Comparison of ENCODE assay signal across 8 mouse cellular contexts in the genomic region with DNA sequence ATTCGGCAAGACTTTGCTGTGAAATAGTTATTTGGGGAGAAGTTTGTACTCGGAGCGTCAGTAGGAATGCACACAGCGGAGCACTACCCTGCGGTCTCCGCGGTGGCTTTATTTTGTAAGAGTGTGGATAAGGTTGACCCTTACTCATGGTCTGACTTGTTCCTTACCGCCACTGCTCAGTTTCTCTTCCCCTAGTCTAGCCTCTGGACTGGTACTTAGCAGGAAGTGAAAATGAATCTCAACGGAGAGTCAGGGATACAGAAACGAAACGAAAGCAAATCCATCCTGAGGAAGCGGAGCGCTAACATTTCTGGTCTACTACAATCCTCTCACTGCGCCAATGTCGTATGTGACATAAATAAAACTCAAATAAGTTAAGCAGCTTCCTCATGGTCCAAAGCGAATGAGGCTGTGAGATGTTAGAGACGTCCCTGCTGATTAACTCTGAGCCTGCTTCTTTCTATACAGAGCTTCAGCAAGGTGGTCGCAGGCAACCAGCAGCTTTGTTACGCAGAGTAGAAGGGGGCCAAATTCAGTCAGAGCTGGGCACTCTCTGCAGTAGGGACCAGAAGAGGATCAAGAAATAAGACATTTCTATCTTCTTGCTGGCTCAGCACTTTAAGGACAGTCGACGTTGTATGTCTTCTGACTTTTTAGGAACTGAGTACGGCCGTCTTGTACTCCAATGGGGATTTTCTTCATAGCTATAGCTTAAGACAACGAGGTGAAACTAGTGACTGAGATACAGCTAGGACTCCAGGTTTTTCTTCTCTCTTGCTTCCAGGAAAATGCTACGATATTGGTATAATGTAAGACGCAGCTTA. TPM values are rescaled to one million over a fixed set of nuclear protein-coding genes. Genes with fewer than 3 reads are reported as not detected.
DNase-seq lines count a peak whose midpoint lies in the region; ATAC-seq and TF ChIP-seq lines count a peak whose summit lies in the region.

No protein-coding gene starts in this region.

- no peak overlapping the region; the same call in 1 of the 2 replicates for H3K4me2 ChIP-seq in limb, embryonic 14.5 days (replicated peaks; ENCODE audit: low read depth, low read length, severe bottlenecking)

- WGBS in limb, embryonic 14.5 days: 68% methylated on average over 26 of the region's 26 CpGs

- H3K36me3 ChIP-seq in limb, embryonic 14.5 days (ENCODE audit: control insufficient read depth, insufficient read depth, low read length): no peaks in the 10 kb centered on the region

- H3K9ac ChIP-seq in limb, embryonic 14.5 days (ENCODE audit: low read depth, low read length, severe bottlenecking): no peak overlapping the region

- no peaks in the 10 kb centered on the region for H3K9me3 ChIP-seq in limb, embryonic 14.5 days (ENCODE audit: control insufficient read depth, low read length)

- intact Hi-C loops in left cerebral cortex, postnatal 10 days (cut with DNase I): no loop called here

- no peaks in the 10 kb centered on the region; the same call in 1 of the 2 replicates for H3K27me3 ChIP-seq in limb, embryonic 14.5 days (ENCODE audit: control insufficient read depth, insufficient read depth, low read length)

- TF ChIP-seq POLR2A in embryonic fibroblast, embryonic 13.5 days (IDR thresholded peaks at IDR 0.05; ENCODE audit: low read depth, low read length): no peak
- no peak for TF ChIP-seq POLR2A in limb, embryonic 14.5 days (IDR thresholded peaks at IDR 0.05; ENCODE audit: borderline replicate concordance, extremely low read depth, insufficient read depth, insufficient read length)

- H3K4me1 ChIP-seq in embryonic fibroblast, embryonic 13.5 days (ENCODE audit: control insufficient read depth, insufficient read depth, low read length): no peaks in the 10 kb centered on the region
- no peaks in the 10 kb centered on the region for H3K4me1 ChIP-seq in limb, embryonic 14.5 days (ENCODE audit: control insufficient read depth, insufficient read depth, low read length)

- H3K27ac ChIP-seq in embryonic fibroblast, embryonic 13.5 days (ENCODE audit: insufficient read depth, low read length): no peak overlapping the region
- no peak overlapping the region for H3K27ac ChIP-seq in limb, embryonic 14.5 days (replicated peaks; ENCODE audit: low read depth, low read length)

- ATAC-seq in limb, embryonic 14.5 days (ENCODE audit: low FRiP score, low read depth): no peak

- DNase-seq in lung, adult 18-20 months: peak; percentile 34 to 36
- no peak for DNase-seq in lung, postnatal 10 days
- DNase-seq in limb, embryonic 14.5 days (ENCODE audit: low spot score): no peak
- DNase-seq in skeletal muscle tissue, adult 2 months (ENCODE audit: low read depth, low spot score): peak; percentile 22
- no peak for DNase-seq in adrenal gland, postnatal 10 days
- no peak for DNase-seq in left cerebral cortex, postnatal 10 days (ENCODE audit: extremely low spot score in 1 of 2, low spot score in 2 of 2)
- DNase-seq in embryo, embryonic 10.5 days (ENCODE audit: low spot score): no peak

- H3K4me3 ChIP-seq in embryonic fibroblast, embryonic 13.5 days (ENCODE audit: insufficient read depth, low read length): peak overlapping the region; percentile 25
- peak overlapping the region; percentile 16 for H3K4me3 ChIP-seq in limb, embryonic 14.5 days (replicated peaks; ENCODE audit: low read length)

- no peak for TF ChIP-seq CTCF in embryonic fibroblast, embryonic 13.5 days (IDR thresholded peaks at IDR 0.05; ENCODE audit: borderline replicate concordance, insufficient read depth, low read length)

RNA-seq across cellular contexts. Expression of gene Fcgr1, which starts 7.1 kb away (rescaled TPM):
- 0.61 TPM in 1 of 2 replicates, not detected in the other for polyA plus RNA-seq in embryonic fibroblast, embryonic 13.5 days (2011; ENCODE audit: insufficient read length, low read depth, missing spikeins)
- polyA plus RNA-seq in limb, embryonic 14.5 days (2012; rRNA removed): 2.8 and 3.1 TPM in 2 replicates
- polyA plus RNA-seq in limb, embryonic 14.5 days (2014; fragmentation: Nextera tagmentation; extraction: Ambion mirVana): 3.3 and 3.9 TPM in 2 replicates
- under 1 TPM; 0.84 to 0.88 TPM for total RNA-seq in adrenal gland, postnatal 10 days (2021)
- 1 to 10 TPM; 1.9 to 3.4 TPM for total RNA-seq in left cerebral cortex, postnatal 10 days (2021)

RNA-seq across cellular contexts. Expression of gene Hist2h2bb, which starts 31.4 kb away (rescaled TPM):
- 11.0 and 16.1 TPM in 2 replicates for polyA plus RNA-seq in embryonic fibroblast, embryonic 13.5 days (2011; ENCODE audit: insufficient read length, low read depth, missing spikeins)
- polyA plus RNA-seq in limb, embryonic 14.5 days (2012; rRNA removed): 14.3 and 15.4 TPM in 2 replicates
- polyA plus RNA-seq in limb, embryonic 14.5 days (2014; fragmentation: Nextera tagmentation; extraction: Ambion mirVana): 15.5 and 16.1 TPM in 2 replicates
- total RNA-seq in adrenal gland, postnatal 10 days (2021): 100 to 1,000 TPM; 491 to 635 TPM
- total RNA-seq in left cerebral cortex, postnatal 10 days (2021): 100 to 1,000 TPM; 161 to 194 TPM

RNA-seq across cellular contexts. Expression of gene Hist2h3b, which starts 32.5 kb away (rescaled TPM):
- polyA plus RNA-seq in embryonic fibroblast, embryonic 13.5 days (2011; ENCODE audit: insufficient read length, low read depth, missing spikeins): 2.6 and 7.5 TPM in 2 replicates
- polyA plus RNA-seq in limb, embryonic 14.5 days (2012; rRNA removed): 85.3 and 112 TPM in 2 replicates
- polyA plus RNA-seq in limb, embryonic 14.5 days (2014; fragmentation: Nextera tagmentation; extraction: Ambion mirVana): 63.1 and 72.3 TPM in 2 replicates
- 100 to 1,000 TPM; 500 to 681 TPM for total RNA-seq in adrenal gland, postnatal 10 days (2021)
- 100 to 1,000 TPM; 116 to 121 TPM for total RNA-seq in left cerebral cortex, postnatal 10 days (2021)

RNA-seq across cellular contexts. Expression of gene Hist2h4, which starts 37.8 kb away (rescaled TPM):
- 2.5 and 3.7 TPM in 2 replicates for polyA plus RNA-seq in embryonic fibroblast, embryonic 13.5 days (2011; ENCODE audit: insufficient read length, low read depth, missing spikeins)
- polyA plus RNA-seq in limb, embryonic 14.5 days (2012; rRNA removed): 5.9 and 6.4 TPM in 2 replicates
- polyA plus RNA-seq in limb, embryonic 14.5 days (2014; fragmentation: Nextera tagmentation; extraction: Ambion mirVana): 8.5 and 11.1 TPM in 2 replicates
- 10 to 100 TPM; 71.1 to 77.9 TPM for total RNA-seq in adrenal gland, postnatal 10 days (2021)
- total RNA-seq in left cerebral cortex, postnatal 10 days (2021): 10 to 100 TPM; 34.4 to 37.7 TPM

RNA-seq across cellular contexts. Expression of gene Hist2h3c1, which starts 54.4 kb away (rescaled TPM):
- not detected in 2 replicates for polyA plus RNA-seq in embryonic fibroblast, embryonic 13.5 days (2011; ENCODE audit: insufficient read length, low read depth, missing spikeins)
- not detected in 2 replicates for polyA plus RNA-seq in limb, embryonic 14.5 days (2012; rRNA removed)
- 0.66 and 2.4 TPM in 2 replicates for polyA plus RNA-seq in limb, embryonic 14.5 days (2014; fragmentation: Nextera tagmentation; extraction: Ambion mirVana)
- total RNA-seq in adrenal gland, postnatal 10 days (2021): under 1 TPM in 1 of 2 experiments, not detected in 1; 0.39 TPM
- total RNA-seq in left cerebral cortex, postnatal 10 days (2021): not detected

Comparison
In these comparisons a context has a peak if more than half of its experiments do, and no peak if none do; other contexts are left out.
1. DNase-seq: peak in lung, adult 18-20 months (2 of 2) and skeletal muscle tissue, adult 2 months (single experiment); none in lung, postnatal 10 days (single experiment), limb, embryonic 14.5 days (single experiment), adrenal gland, postnatal 10 days (single experiment), left cerebral cortex, postnatal 10 days (0 of 2) and embryo, embryonic 10.5 days (single experiment).
2. RNA of gene Hist2h3b, which starts 32.5 kb away (total RNA-seq): 500 to 681 TPM in adrenal gland, postnatal 10 days; 116 to 121 TPM in left cerebral cortex, postnatal 10 days; every median in the first group is over 4 times any median in the second.